Mouse (Mus musculus) embryonic facial prominence, embryonic 11.5 days (tissue): ENCODE results near the gene Tmem163. TPM values are rescaled to one million over a fixed set of nuclear protein-coding genes. Genes with fewer than 3 reads are reported as not detected.
A peak's percentile ranks its signal among the peaks of the same experiment; 100 is the strongest.

ENCODE experiments used
- ATAC-seq: fragments of 200-750 bp; cut with Nextera tagmentation; replicated peaks from 2 replicates; pipeline ENCODE4 v1.8.0; 2017; ENCODE audit warnings: low read depth; ENCODE audit not compliant: insufficient number of reproducible peaks, low FRiP score, low TSS enrichment
- DNase-seq: peaks from one replicate; pipeline ENCODE4 v3.0.0-alpha.2; 2015; ENCODE audit warnings: low spot score
- H3K27ac ChIP-seq: fragments of 300-500 bp; sonication (generic); replicated peaks from 2 replicates; pipeline ENCODE4 v1.5.1; 2014; ENCODE audit warnings: mild to moderate bottlenecking, low read depth, low read length, control low read depth
- H3K27me3 ChIP-seq: fragments of 300-500 bp; sonication (generic); 2 replicates; pipeline ENCODE4 v1.6.1; 2014; ENCODE audit warnings: mild to moderate bottlenecking, low read length, moderate library complexity, mixed read lengths; ENCODE audit not compliant: control insufficient read depth, insufficient read depth
- H3K36me3 ChIP-seq: fragments of 300-500 bp; sonication (generic); replicated peaks from 2 replicates; pipeline ENCODE4 v1.6.1; 2014; ENCODE audit warnings: low read depth, mild to moderate bottlenecking, low read length, moderate library complexity, mixed read lengths; ENCODE audit not compliant: control insufficient read depth, insufficient read depth
- H3K4me1 ChIP-seq: fragments of 300-500 bp; sonication (generic); 2 replicates; pipeline ENCODE4 v1.6.1; 2014; ENCODE audit warnings: low read length, mixed read lengths; ENCODE audit not compliant: control insufficient read depth, insufficient read depth
- H3K4me2 ChIP-seq: fragments of 300-500 bp; sonication (generic); 2 replicates; pipeline ENCODE4 v1.6.1; 2014; ENCODE audit warnings: low read depth, mild to moderate bottlenecking, control low read depth, low read length, moderate library complexity
- H3K4me3 ChIP-seq: fragments of 300-500 bp; sonication (generic); 2 replicates; pipeline ENCODE4 v1.5.1; 2014; ENCODE audit warnings: low read depth, low read length, control low read depth
- H3K9ac ChIP-seq: fragments of 300-500 bp; sonication (generic); replicated peaks from 2 replicates; pipeline ENCODE4 v1.6.1; 2014; ENCODE audit warnings: mild to moderate bottlenecking, control low read depth, low read length
- H3K9me3 ChIP-seq: fragments of 300-500 bp; sonication (generic); replicated peaks from 2 replicates; pipeline ENCODE4 v1.6.1; 2016; ENCODE audit warnings: mild to moderate bottlenecking, low read length, inconsistent platforms, mixed read lengths; ENCODE audit not compliant: control insufficient read depth
- WGBS: fragments of 180-500 bp; shearing (Covaris S2); extraction: QIAGEN DNeasy Blood & Tissue Kit; methylation state at CpG from one replicate; pipeline ENCODE4 v1.1.7; 2014; 5-methylcytosine and 5-hydroxymethylcytosine counted together
- polyA plus RNA-seq: library from polyadenylated mRNA; unstranded; fragments of >200 nt; fragmentation: Nextera tagmentation; extraction: Ambion mirVana; gene quantifications from 2 replicates; pipeline ENCODE4 v1.2.1, GENCODE M21; 2014

Gene Tmem163
- polyA plus RNA-seq, 1 experiment from 2014 or later, result 9.5 TPM

DNA sequence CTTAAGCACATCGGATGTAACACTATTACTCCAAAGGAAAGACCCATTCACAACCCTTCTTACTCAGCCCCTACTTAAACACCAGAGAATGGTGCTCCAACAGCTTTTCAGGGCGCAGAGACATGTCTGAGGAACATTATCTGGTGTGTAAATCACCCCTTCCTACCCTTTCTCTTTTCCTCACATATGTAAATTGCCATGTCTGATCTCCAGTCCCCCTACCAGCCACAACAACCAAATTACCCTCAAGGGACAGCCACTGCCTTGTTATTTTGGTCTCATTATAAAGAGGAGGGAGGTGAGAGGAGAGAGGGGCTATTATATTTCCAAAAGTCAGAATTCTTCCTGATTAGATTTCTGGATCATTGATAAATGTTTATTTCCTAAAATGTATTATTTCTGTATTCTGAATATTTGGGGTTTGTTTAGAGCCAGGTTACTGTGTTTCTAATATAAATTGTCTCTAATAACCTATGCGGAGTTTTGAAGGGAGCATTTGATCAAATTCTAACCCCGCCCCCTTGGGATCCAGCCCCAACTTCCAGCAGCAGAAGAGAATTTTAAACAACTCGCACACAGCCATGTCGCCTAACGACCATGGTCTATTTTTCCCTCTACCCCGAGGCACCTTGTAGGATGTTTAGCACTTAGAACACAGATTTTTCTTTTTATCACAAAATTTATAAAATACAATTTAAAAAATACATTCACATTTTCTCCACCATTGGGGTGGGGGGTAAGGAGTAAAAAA lies 12.1 kb downstream of the Tmem163 start:
- Histone ChIP-seq H3K9me3 (no peaks in the 10 kb centered on the region), H3K27me3 (no peaks in the 10 kb centered on the region), H3K4me3 (no peak overlapping the region), H3K9ac (no peak overlapping the region), H3K36me3 (no peaks in the 10 kb centered on the region), H3K4me1 (no peaks in the 10 kb centered on the region), H3K4me2 (no peak overlapping the region), H3K27ac (no peak overlapping the region)
- DNase-seq (no peak), ATAC-seq (no peak)
- WGBS, result 58% methylated on average over 8 of the region's 8 CpGs

DNA sequence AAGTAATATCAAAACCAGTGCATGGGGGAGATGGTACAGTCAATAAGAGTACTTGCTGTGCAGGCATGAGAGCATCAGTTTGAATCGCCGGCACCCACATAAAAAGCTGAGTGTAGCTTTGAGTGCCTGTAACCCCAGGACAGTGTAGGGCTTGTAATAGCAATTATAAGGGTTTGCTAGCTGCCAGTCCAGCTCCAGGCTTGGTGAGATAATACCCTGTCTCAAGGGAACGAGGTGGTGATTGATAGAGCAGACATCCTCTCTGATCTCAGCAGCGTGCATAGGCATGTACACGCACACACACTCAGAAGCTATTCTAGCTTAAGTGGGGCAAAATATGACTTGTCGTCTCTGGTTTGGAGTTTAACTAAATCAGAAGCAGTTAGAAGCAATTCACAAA lies 13.1 kb downstream of the Tmem163 start:
- no peaks in the 10 kb centered on the region for H3K9me3 ChIP-seq
- H3K9ac ChIP-seq, result no peak overlapping the region
- H3K4me1 ChIP-seq, result no peaks in the 10 kb centered on the region; the same call in 1 of the 2 replicates
- no peak overlapping the region for H3K27ac ChIP-seq
- no peaks in the 10 kb centered on the region for H3K36me3 ChIP-seq
- no peak overlapping the region for H3K4me2 ChIP-seq
- H3K27me3 ChIP-seq, result no peaks in the 10 kb centered on the region
- WGBS, result 68% methylated on average over 6 of the region's 6 CpGs
- DNase-seq, result no peak
- H3K4me3 ChIP-seq, result no peak overlapping the region
- ATAC-seq, result no peak

GRCm38 (mm10) chr1:127662385-127663068 lies 16.8 kb downstream of the Tmem163 start:
- DNase-seq, result no peak
- WGBS, result 73% methylated on average over 13 of the region's 13 CpGs
- ATAC-seq, result no peak

DNA sequence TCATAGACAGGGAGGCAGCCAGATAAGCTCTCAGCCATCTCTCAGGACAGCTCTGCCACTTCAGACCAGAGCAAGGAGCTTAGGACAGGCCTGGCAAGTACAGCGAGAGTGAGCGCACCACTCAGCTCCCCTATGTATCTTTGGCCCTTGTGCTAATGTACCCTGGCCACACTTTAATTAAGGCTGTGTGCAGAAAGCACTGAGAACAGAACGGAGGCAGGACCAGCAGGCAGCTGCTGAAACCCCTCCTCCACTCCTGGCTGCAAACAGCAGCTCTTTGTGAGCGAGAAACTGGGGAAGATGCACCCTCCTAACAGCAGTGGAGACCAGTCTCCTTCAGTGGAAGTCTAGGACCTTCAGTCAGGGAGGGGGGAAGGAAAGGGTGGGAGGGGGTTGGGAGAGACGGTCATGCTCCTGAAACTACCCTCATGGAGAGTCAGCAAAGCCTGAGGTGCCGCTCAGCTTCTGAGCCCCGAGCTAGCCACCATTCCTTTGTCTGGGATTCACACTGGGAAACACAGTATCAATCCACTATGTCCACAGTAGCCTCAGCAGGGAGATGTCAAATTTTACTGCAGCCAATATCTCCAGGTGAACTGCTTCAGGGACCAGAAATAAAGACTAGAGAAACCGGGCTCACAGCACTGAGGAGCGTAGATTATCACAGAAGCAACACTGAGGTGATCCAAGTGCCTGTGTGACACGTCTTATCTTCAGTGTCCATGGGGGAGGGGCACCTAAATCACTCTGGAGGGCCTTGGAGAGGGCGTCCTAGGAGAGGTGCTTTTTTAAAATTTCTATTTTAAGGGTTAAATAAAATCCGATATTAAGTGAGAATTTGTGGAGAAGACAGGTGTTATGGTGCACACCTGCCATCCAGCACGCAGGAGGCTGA lies 18.0 kb downstream of the Tmem163 start:
- no peaks in the 10 kb centered on the region; the same call in 1 of the 2 replicates for H3K4me1 ChIP-seq
- H3K27me3 ChIP-seq, result no peaks in the 10 kb centered on the region
- no peak overlapping the region for H3K4me3 ChIP-seq
- H3K4me2 ChIP-seq, result peak overlapping the region; percentile 21; the same call in 1 of the 2 replicates
- H3K27ac ChIP-seq, result 0 out of 2 replicates have a peak overlapping the region, but pooled peaks have one; percentile 41
- H3K36me3 ChIP-seq, result no peaks in the 10 kb centered on the region
- no peaks in the 10 kb centered on the region for H3K9me3 ChIP-seq
- DNase-seq (peak; percentile 37), ATAC-seq (peak; percentile 55)
- 29% methylated on average over 13 of the region's 13 CpGs for WGBS
- H3K9ac ChIP-seq, result peak overlapping the region; percentile 51

More at GRCm38 (mm10) chr1:127662385-127663068, 16.8 kb downstream of the Tmem163 start:
- H3K27me3 ChIP-seq, result no peaks in the 10 kb centered on the region
- no peaks in the 10 kb centered on the region for H3K9me3 ChIP-seq
- no peak overlapping the region for H3K9ac ChIP-seq
- no peak overlapping the region for H3K27ac ChIP-seq
- no peaks in the 10 kb centered on the region; the same call in 1 of the 2 replicates for H3K4me1 ChIP-seq
- no peaks in the 10 kb centered on the region for H3K36me3 ChIP-seq
- no peak overlapping the region for H3K4me2 ChIP-seq
- H3K4me3 ChIP-seq, result no peak overlapping the region

DNA sequence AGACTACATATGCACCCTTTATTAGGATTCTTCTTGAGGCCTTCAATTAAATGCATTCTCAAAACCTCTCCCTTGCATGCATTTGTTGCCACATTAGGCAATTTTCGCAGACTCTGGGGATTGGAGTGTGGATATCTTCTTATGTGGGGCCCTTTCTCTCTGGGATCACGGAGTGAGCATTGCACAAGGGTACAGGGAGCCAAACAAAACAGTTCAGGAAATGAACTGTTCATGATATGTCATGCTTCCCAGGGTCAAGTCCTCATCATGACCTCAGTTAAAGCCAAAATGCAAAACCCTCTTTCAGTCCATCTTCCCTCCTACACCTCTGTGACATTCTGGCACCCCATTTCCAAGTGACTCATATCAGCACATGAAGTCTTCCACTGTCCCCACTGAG lies 27.8 kb downstream of the Tmem163 start:
- H3K4me1 ChIP-seq, result no peaks in the 10 kb centered on the region
- ATAC-seq (no peak), DNase-seq (no peak)
- no peak overlapping the region for H3K4me3 ChIP-seq
- no peak overlapping the region for H3K9ac ChIP-seq
- no peaks in the 10 kb centered on the region for H3K27me3 ChIP-seq
- WGBS, result 84% methylated on average over 2 of the region's 2 CpGs
- no peak overlapping the region for H3K4me2 ChIP-seq
- no peak overlapping the region for H3K27ac ChIP-seq
- no peaks in the 10 kb centered on the region for H3K36me3 ChIP-seq
- no peaks in the 10 kb centered on the region for H3K9me3 ChIP-seq

DNA sequence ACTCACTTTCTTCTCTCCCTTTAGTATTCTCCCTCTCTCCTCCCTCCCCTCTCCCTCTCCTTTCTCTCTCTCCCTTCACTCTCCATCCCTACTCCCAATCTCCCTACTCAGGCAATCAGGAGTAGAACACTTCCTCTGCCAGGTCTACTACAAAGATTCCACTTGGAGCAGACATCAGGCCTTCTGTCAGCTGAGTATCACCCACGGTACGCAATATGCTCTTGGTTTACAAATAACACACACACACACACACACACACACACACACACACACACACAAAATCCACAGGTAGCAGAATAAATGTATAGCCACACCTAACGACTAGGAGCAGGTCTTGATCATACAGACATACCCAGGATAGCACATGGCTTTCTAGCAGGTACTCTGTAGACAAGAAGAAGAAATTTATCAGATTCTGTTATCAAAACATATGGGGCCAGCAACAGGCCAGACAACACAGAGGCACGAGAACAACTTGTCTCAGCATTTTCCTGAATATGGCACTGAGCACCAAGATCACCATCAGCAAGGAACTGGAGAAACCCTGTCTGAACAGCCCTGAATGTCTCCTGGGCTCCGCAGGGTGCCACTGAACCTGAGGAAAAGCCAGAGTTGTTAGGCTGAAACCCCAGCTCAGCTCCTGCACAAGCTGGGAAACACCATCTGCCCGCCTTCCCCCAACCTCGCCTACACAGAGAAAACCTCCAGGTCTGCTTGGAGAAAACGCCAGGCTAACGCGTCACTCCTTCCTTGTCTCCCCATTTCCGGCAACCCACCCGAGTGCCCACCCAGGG lies 36.2 kb downstream of the Tmem163 start:
- H3K4me1 ChIP-seq, result no peaks in the 10 kb centered on the region
- 88% methylated on average over 12 of the region's 12 CpGs for WGBS
- no peak for DNase-seq

DNA sequence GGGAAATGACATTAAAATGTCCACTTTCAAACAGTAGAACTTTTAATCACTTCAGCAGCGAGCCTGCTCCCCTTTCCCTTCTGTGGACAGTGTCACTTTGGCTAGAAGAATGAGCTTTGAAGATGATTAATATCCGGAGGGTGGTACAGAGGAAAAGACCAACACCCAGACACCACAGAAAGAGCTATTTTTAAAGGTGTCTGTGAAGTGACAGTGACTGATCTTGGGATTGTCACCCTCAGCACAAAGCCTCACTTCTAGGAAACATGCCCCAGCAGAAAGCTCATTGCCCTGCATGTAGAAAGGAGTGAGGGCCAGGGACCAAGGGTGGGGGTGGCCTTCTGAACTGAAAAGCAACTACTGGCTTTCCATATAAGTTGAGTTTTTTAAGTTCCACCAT lies 41.4 kb downstream of the Tmem163 start:
- H3K36me3 ChIP-seq, result no peaks in the 10 kb centered on the region
- WGBS, result 73% methylated on average over 2 of the region's 2 CpGs
- DNase-seq (no peak), ATAC-seq (no peak)
- H3K4me2 ChIP-seq, result no peak overlapping the region
- H3K27me3 ChIP-seq, result no peaks in the 10 kb centered on the region
- H3K4me1 ChIP-seq, result no peaks in the 10 kb centered on the region
- no peak overlapping the region for H3K4me3 ChIP-seq
- H3K9ac ChIP-seq, result no peak overlapping the region
- H3K27ac ChIP-seq, result no peak overlapping the region
- H3K9me3 ChIP-seq, result no peaks in the 10 kb centered on the region

More for the DNA sequence above, 36.2 kb downstream of the Tmem163 start:
- H3K27ac ChIP-seq, result no peak overlapping the region
- H3K36me3 ChIP-seq, result no peaks in the 10 kb centered on the region
- H3K9ac ChIP-seq, result no peak overlapping the region
- H3K9me3 ChIP-seq, result no peaks in the 10 kb centered on the region
- no peak overlapping the region for H3K4me3 ChIP-seq
- ATAC-seq, result no peak
- H3K4me2 ChIP-seq, result no peak overlapping the region
- H3K27me3 ChIP-seq, result no peaks in the 10 kb centered on the region
